Mouse (Mus musculus) lung, adult 2 months (tissue): ENCODE results near the gene Clec12a.

Experiments
- CTCF ChIP-seq: fragments of 200-500 bp; IDR thresholded peaks from 2 replicates; pipeline ENCODE4 v1.5.1; 2011; ENCODE audit warnings: mild to moderate bottlenecking, low read length, control low read depth; ENCODE audit not compliant: insufficient read depth
- POLR2A ChIP-seq: fragments of 200-500 bp; IDR thresholded peaks from 2 replicates; pipeline ENCODE4 v1.6.1; 2011; ENCODE audit warnings: low read depth, mild to moderate bottlenecking, control low read depth, low read length, borderline replicate concordance; ENCODE audit errors: extremely low read depth

- TF ChIP-seq CTCF (peak; percentile 92), POLR2A (no peak)
Measured at GRCm38 (mm10) chr6:129333674-129334078, 8.8 kb upstream of the Clec12a start.
